Mouse (Mus musculus): ENCODE measurements at regions not wholly inside any gene's neighbourhood (a gene's known extent, or its start where the extent isn't known, plus 50 kb on each side); places are given as distances from the start of the nearest gene placed in this dataset.

GRCm38 (mm10) chr3:41495097-41495496 lies 60.4 kb upstream of the Jade1 start:
- no peak overlapping the region for H3K27ac ChIP-seq (ENCODE audit: insufficient read depth, low read depth, low read length)
- TF ChIP-seq CTCF (IDR thresholded peaks at IDR 0.05; ENCODE audit: insufficient read depth, low read depth, low read length), result no peak
- TF ChIP-seq POLR2A (IDR thresholded peaks at IDR 0.05; ENCODE audit: insufficient read depth, low read depth, low read length), result no peak
- 88% methylated on average over 5 of the region's 5 CpGs for WGBS
- H3K4me1 ChIP-seq (ENCODE audit: control insufficient read depth, insufficient read depth, low read length), result no peaks in the 10 kb centered on the region
- no peak overlapping the region for H3K4me3 ChIP-seq (ENCODE audit: insufficient read depth, low read depth, low read length)

- 96% methylated on average over 7 of the region's 7 CpGs for WGBS
These were observed 62.1 kb upstream of the Jade1 start for GRCm38 (mm10) chr3:41493472-41493871.

GRCm38 (mm10) chr3:41492727-41493392 lies 62.7 kb upstream of the Jade1 start:
- WGBS, result 89% methylated on average over 13 of the region's 13 CpGs
- Histone ChIP-seq H3K4me1 (ENCODE audit: control insufficient read depth, insufficient read depth, low read length) (no peaks in the 10 kb centered on the region), H3K27ac (ENCODE audit: insufficient read depth, low read depth, low read length) (no peak overlapping the region), H3K4me3 (ENCODE audit: insufficient read depth, low read depth, low read length) (no peak overlapping the region)
- no peak for TF ChIP-seq CTCF (IDR thresholded peaks at IDR 0.05; ENCODE audit: insufficient read depth, low read depth, low read length)
- TF ChIP-seq POLR2A (IDR thresholded peaks at IDR 0.05; ENCODE audit: insufficient read depth, low read depth, low read length), result no peak

More at GRCm38 (mm10) chr3:41493472-41493871, 62.1 kb upstream of the Jade1 start:
- TF ChIP-seq POLR2A (IDR thresholded peaks at IDR 0.05; ENCODE audit: insufficient read depth, low read depth, low read length), result no peak
- H3K4me1 ChIP-seq (ENCODE audit: control insufficient read depth, insufficient read depth, low read length), result no peaks in the 10 kb centered on the region
- H3K4me3 ChIP-seq (ENCODE audit: insufficient read depth, low read depth, low read length), result no peak overlapping the region
- no peak overlapping the region for H3K27ac ChIP-seq (ENCODE audit: insufficient read depth, low read depth, low read length)

GRCm38 (mm10) chr3:41492031-41492726 lies 63.4 kb upstream of the Jade1 start:
- 66% methylated on average over 3 of the region's 3 CpGs for whole genome bisulfite sequencing

GRCm38 (mm10) chr3:41491185-41491584 lies 64.3 kb upstream of the Jade1 start:
- no peak overlapping the region for H3K4me3 ChIP-seq (ENCODE audit: insufficient read depth, low read depth, low read length)
- H3K4me1 ChIP-seq (ENCODE audit: control insufficient read depth, insufficient read depth, low read length), result no peaks in the 10 kb centered on the region
- no peak for TF ChIP-seq CTCF (IDR thresholded peaks at IDR 0.05; ENCODE audit: insufficient read depth, low read depth, low read length)
- TF ChIP-seq POLR2A (IDR thresholded peaks at IDR 0.05; ENCODE audit: insufficient read depth, low read depth, low read length), result no peak
- 93% methylated on average over 4 of the region's 4 CpGs for WGBS
- H3K27ac ChIP-seq (ENCODE audit: insufficient read depth, low read depth, low read length), result no peak overlapping the region

More at GRCm38 (mm10) chr3:41492031-41492726, 63.4 kb upstream of the Jade1 start:
- Histone ChIP-seq H3K4me1 (ENCODE audit: control insufficient read depth, insufficient read depth, low read length) (no peaks in the 10 kb centered on the region), H3K4me3 (ENCODE audit: insufficient read depth, low read depth, low read length) (no peak overlapping the region), H3K27ac (ENCODE audit: insufficient read depth, low read depth, low read length) (no peak overlapping the region)
- TF ChIP-seq POLR2A (IDR thresholded peaks at IDR 0.05; ENCODE audit: insufficient read depth, low read depth, low read length) (no peak), CTCF (IDR thresholded peaks at IDR 0.05; ENCODE audit: insufficient read depth, low read depth, low read length) (no peak)

GRCm38 (mm10) chr3:41489998-41490397 lies 65.5 kb upstream of the Jade1 start:
- Histone ChIP-seq H3K4me1 (ENCODE audit: control insufficient read depth, insufficient read depth, low read length) (no peaks in the 10 kb centered on the region), H3K27ac (ENCODE audit: insufficient read depth, low read depth, low read length) (no peak overlapping the region), H3K4me3 (ENCODE audit: insufficient read depth, low read depth, low read length) (no peak overlapping the region)
- TF ChIP-seq POLR2A (IDR thresholded peaks at IDR 0.05; ENCODE audit: insufficient read depth, low read depth, low read length) (no peak), CTCF (IDR thresholded peaks at IDR 0.05; ENCODE audit: insufficient read depth, low read depth, low read length) (no peak)

- H3K4me1 ChIP-seq (ENCODE audit: control insufficient read depth, insufficient read depth, low read length), result no peaks in the 10 kb centered on the region
- no peak overlapping the region for H3K27ac ChIP-seq (ENCODE audit: insufficient read depth, low read depth, low read length)
- 81% methylated on average over 3 of the region's 3 CpGs for WGBS
- no peak overlapping the region for H3K4me3 ChIP-seq (ENCODE audit: insufficient read depth, low read depth, low read length)
- no peak for TF ChIP-seq CTCF (IDR thresholded peaks at IDR 0.05; ENCODE audit: insufficient read depth, low read depth, low read length)
- TF ChIP-seq POLR2A (IDR thresholded peaks at IDR 0.05; ENCODE audit: insufficient read depth, low read depth, low read length), result no peak
These were observed 66.0 kb upstream of the Jade1 start for GRCm38 (mm10) chr3:41489571-41489970.

GRCm38 (mm10) chr3:41488229-41488774 lies 67.2 kb upstream of the Jade1 start:
- H3K27ac ChIP-seq (ENCODE audit: insufficient read depth, low read depth, low read length), result no peak overlapping the region
- H3K4me1 ChIP-seq (ENCODE audit: control insufficient read depth, insufficient read depth, low read length), result no peaks in the 10 kb centered on the region

GRCm38 (mm10) chr3:41484920-41485319 lies 70.6 kb upstream of the Jade1 start:
- H3K27ac ChIP-seq (ENCODE audit: insufficient read depth, low read depth, low read length), result no peak overlapping the region
- no peaks in the 10 kb centered on the region for H3K4me1 ChIP-seq (ENCODE audit: control insufficient read depth, insufficient read depth, low read length)
- WGBS, result 86% methylated on average over 9 of the region's 9 CpGs
- H3K4me3 ChIP-seq (ENCODE audit: insufficient read depth, low read depth, low read length), result no peak overlapping the region
- no peak for TF ChIP-seq CTCF (IDR thresholded peaks at IDR 0.05; ENCODE audit: insufficient read depth, low read depth, low read length)
- TF ChIP-seq POLR2A (IDR thresholded peaks at IDR 0.05; ENCODE audit: insufficient read depth, low read depth, low read length), result no peak

More at GRCm38 (mm10) chr3:41488229-41488774, 67.2 kb upstream of the Jade1 start:
- TF ChIP-seq CTCF (IDR thresholded peaks at IDR 0.05; ENCODE audit: insufficient read depth, low read depth, low read length) (no peak), POLR2A (IDR thresholded peaks at IDR 0.05; ENCODE audit: insufficient read depth, low read depth, low read length) (no peak)
- 52% methylated on average over 1 of the region's 1 CpGs for WGBS
- no peak overlapping the region for H3K4me3 ChIP-seq (ENCODE audit: insufficient read depth, low read depth, low read length)
